Mouse (Mus musculus) telencephalon, adult 2 months (tissue): ENCODE data around the gene Crb2.

Source experiments
- DNase-seq: peaks from one replicate; pipeline ENCODE4 v3.0.0-alpha.2; 2011; ENCODE audit warnings: low read depth, low spot score

The Crb2 gene

GRCm38 (mm10) chr2:37797046-37797445 is 21.0 kb downstream of the Crb2 start:
- DNase-seq = no peak

GRCm38 (mm10) chr2:37799137-37799536 is 23.1 kb downstream of the Crb2 start:
- DNase-seq = no peak

GRCm38 (mm10) chr2:37801687-37802086 is 25.6 kb downstream of the Crb2 start:
- DNase-seq = no peak

- DNase-seq = no peak
Observed at GRCm38 (mm10) chr2:37802610-37803212, 26.7 kb downstream of the Crb2 start.

- DNase-seq = no peak
Observed at GRCm38 (mm10) chr2:37811682-37812081, 35.6 kb downstream of the Crb2 start.

- no peak for DNase-seq
Observed at GRCm38 (mm10) chr2:37812401-37812800, 36.4 kb downstream of the Crb2 start.

GRCm38 (mm10) chr2:37814820-37815361 is 38.8 kb downstream of the Crb2 start:
- no peak for DNase-seq

- peak; percentile 32 for DNase-seq
Observed at GRCm38 (mm10) chr2:37815676-37816075, 39.6 kb downstream of the Crb2 start.

GRCm38 (mm10) chr2:37818761-37819525 is 42.9 kb downstream of the Crb2 start:
- no peak for DNase-seq

GRCm38 (mm10) chr2:37819526-37820152 is 43.6 kb downstream of the Crb2 start:
- DNase-seq = no peak

- DNase-seq = no peak
Observed at GRCm38 (mm10) chr2:37822122-37822521, 46.1 kb downstream of the Crb2 start.

GRCm38 (mm10) chr2:37823826-37824225 is 47.8 kb downstream of the Crb2 start:
- no peak for DNase-seq

- DNase-seq = no peak
Observed at GRCm38 (mm10) chr2:37829758-37830275, 53.8 kb downstream of the Crb2 start.

GRCm38 (mm10) chr2:37832253-37832652 is 56.2 kb downstream of the Crb2 start:
- DNase-seq = no peak

- DNase-seq = no peak
Observed at GRCm38 (mm10) chr2:37836926-37837325, 60.9 kb downstream of the Crb2 start.

- DNase-seq = no peak
Observed at GRCm38 (mm10) chr2:37837542-37837941, 61.5 kb downstream of the Crb2 start.

- DNase-seq = no peak
Observed at GRCm38 (mm10) chr2:37838202-37838984, 62.3 kb downstream of the Crb2 start.

- DNase-seq = no peak
Observed at GRCm38 (mm10) chr2:37839922-37840321, 63.9 kb downstream of the Crb2 start.

GRCm38 (mm10) chr2:37842151-37842569 is 66.1 kb downstream of the Crb2 start:
- DNase-seq = no peak

- DNase-seq = peak; percentile 2
Observed at GRCm38 (mm10) chr2:37842719-37843118, 66.7 kb downstream of the Crb2 start.
